9 mouse cellular contexts compared by ENCODE assay signal in the genomic region with DNA sequence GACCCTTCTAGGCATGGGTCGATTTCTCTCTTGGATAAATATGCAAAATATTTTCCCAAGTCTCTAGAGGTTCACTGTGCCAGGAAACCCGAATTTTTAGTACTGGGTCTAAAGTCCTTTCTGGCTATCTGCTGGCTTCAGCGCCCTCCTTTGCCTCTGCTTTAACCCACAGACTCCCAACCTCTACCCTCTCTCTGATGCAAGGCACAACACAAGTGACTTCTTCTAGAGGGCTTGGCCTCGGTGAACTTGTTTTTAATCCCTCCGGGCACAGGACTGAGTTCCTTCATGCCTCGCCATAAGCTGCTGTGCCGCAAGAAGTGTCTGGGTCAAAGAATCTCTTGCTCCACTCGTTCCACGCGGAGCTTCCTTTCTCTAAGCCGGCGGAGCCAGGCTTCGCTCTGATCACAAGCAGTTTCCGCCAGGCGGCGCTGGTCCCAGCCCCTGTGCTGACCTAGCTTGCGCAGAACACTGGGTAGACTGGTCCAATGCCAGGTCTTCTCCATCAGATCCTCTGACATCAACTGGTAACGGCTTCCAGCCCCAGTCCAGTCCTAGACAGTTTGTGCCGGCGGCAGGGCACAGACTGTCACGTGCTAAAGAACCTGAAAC. TPM values are rescaled to one million over a fixed set of nuclear protein-coding genes. Genes with fewer than 3 reads are reported as not detected.
DNase-seq lines count a peak whose midpoint lies in the region; ATAC-seq lines count a peak whose summit lies in the region.
"Had no signal": no experiment of that assay in that cellular context is flagged by ENCODE, and none has a peak within 500 bp of the region (broad histone marks: within the 10 kb centered on the region; RNA-seq: fewer than 3 reads in every experiment).

No protein-coding gene starts in this region.

- WGBS in heart, embryonic 11.5 days (ENCODE audit: insufficient replicate concordance) = 2% methylated on average over 21 of the region's 21 CpGs
- WGBS in kidney, embryonic 14.5 days = 2% methylated on average over 21 of the region's 21 CpGs
- 2% methylated on average over 21 of the region's 21 CpGs for WGBS in limb, embryonic 11.5 days
- WGBS in neural tube, embryonic 11.5 days = under 1% methylated on average over 21 of the region's 21 CpGs

- H3K4me2 ChIP-seq in heart, embryonic 11.5 days = peak overlapping the region; percentile 99
- H3K4me2 ChIP-seq in kidney, embryonic 14.5 days (replicated peaks; ENCODE audit: low read depth, low read length) = peak overlapping the region; percentile 99
- H3K4me2 ChIP-seq in limb, embryonic 11.5 days (ENCODE audit: low read depth, severe bottlenecking) = peak overlapping the region; percentile 100
- peak overlapping the region; percentile 100 for H3K4me2 ChIP-seq in neural tube, embryonic 11.5 days (ENCODE audit: low read depth)

- H3K27me3 ChIP-seq in heart, embryonic 11.5 days (ENCODE audit: control insufficient read depth, insufficient read depth, low read length) = peaks cover 50% of the 10 kb centered on the region
- H3K27me3 ChIP-seq in kidney, embryonic 14.5 days (ENCODE audit: control insufficient read depth, insufficient read depth, low read length) = peaks cover 27% of the 10 kb centered on the region
- peaks cover 27% of the 10 kb centered on the region for H3K27me3 ChIP-seq in limb, embryonic 11.5 days (ENCODE audit: control insufficient read depth, insufficient read depth, low read length)
- H3K27me3 ChIP-seq in neural tube, embryonic 11.5 days (ENCODE audit: control insufficient read depth, insufficient read depth, low read length) = 0 out of 2 replicates have a peak, but pooled peaks cover 5% of the 10 kb centered on the region

- H3K4me1 ChIP-seq in heart, embryonic 11.5 days (ENCODE audit: control insufficient read depth, insufficient read depth, low read length) = peaks cover 5% of the 10 kb centered on the region; the same call in 1 of the 2 replicates
- H3K4me1 ChIP-seq in kidney, embryonic 14.5 days (ENCODE audit: control insufficient read depth, insufficient read depth, low read length) = peaks cover 9% of the 10 kb centered on the region; the same call in 1 of the 2 replicates
- H3K4me1 ChIP-seq in limb, embryonic 11.5 days (ENCODE audit: control insufficient read depth, insufficient read depth, low read length) = peaks cover 4% of the 10 kb centered on the region; the same call in 1 of the 2 replicates
- 0 out of 2 replicates have a peak, but pooled peaks cover 4% of the 10 kb centered on the region for H3K4me1 ChIP-seq in neural tube, embryonic 11.5 days (ENCODE audit: control insufficient read depth, insufficient read depth, low read length)

- no peak for ATAC-seq in heart, embryonic 11.5 days (replicated peaks; ENCODE audit: insufficient number of reproducible peaks, low FRiP score, low TSS enrichment)
- ATAC-seq in kidney, embryonic 14.5 days (ENCODE audit: low FRiP score, low TSS enrichment) = peak; percentile 50; the same call in 1 of the 2 replicates
- peak; percentile 39; the same call in 1 of the 2 replicates for ATAC-seq in limb, embryonic 11.5 days (ENCODE audit: insufficient number of reproducible peaks, low FRiP score, low TSS enrichment, low read depth)
- ATAC-seq in neural tube, embryonic 11.5 days (ENCODE audit: insufficient read depth, low FRiP score, low TSS enrichment) = peak; percentile 78

- DNase-seq in gastrocnemius, postnatal 10 days = peak; percentile 64
- DNase-seq in gastrocnemius, postnatal 25 days = no peak
- peak; percentile 66 for DNase-seq in embryo, embryonic 11.5 days (ENCODE audit: low read depth, low spot score)
- peak; percentile 81 for DNase-seq in limb, embryonic 11.5 days (ENCODE audit: low spot score)
- peak; percentile 91 for DNase-seq in neural tube, embryonic 11.5 days (ENCODE audit: low spot score)
- peak; percentile 2 to 13 for DNase-seq in urinary bladder, postnatal 36 days (ENCODE audit: low spot score in 2 of 2)

- H3K36me3 ChIP-seq in heart, embryonic 11.5 days (ENCODE audit: control insufficient read depth, insufficient read depth, low read length) = no peaks in the 10 kb centered on the region
- no peaks in the 10 kb centered on the region for H3K36me3 ChIP-seq in kidney, embryonic 14.5 days (ENCODE audit: control insufficient read depth, insufficient read depth, low read length)
- H3K36me3 ChIP-seq in limb, embryonic 11.5 days (ENCODE audit: control insufficient read depth, insufficient read depth, low read length) = no peaks in the 10 kb centered on the region
- H3K36me3 ChIP-seq in neural tube, embryonic 11.5 days (ENCODE audit: control insufficient read depth, insufficient read depth, low read length) = no peaks in the 10 kb centered on the region

- no peak overlapping the region for H3K27ac ChIP-seq in heart, embryonic 11.5 days (ENCODE audit: low read depth, low read length)
- no peak overlapping the region for H3K27ac ChIP-seq in kidney, embryonic 14.5 days (ENCODE audit: low read depth, low read length)
- H3K27ac ChIP-seq in limb, embryonic 11.5 days (replicated peaks; ENCODE audit: low read depth, low read length) = no peak overlapping the region
- no peak overlapping the region; the same call in 1 of the 2 replicates for H3K27ac ChIP-seq in neural tube, embryonic 11.5 days (ENCODE audit: low read depth, low read length)
- H3K27ac ChIP-seq: macrophage had no signal

- H3K9ac ChIP-seq in heart, embryonic 11.5 days (ENCODE audit: low read depth, low read length) = no peak overlapping the region
- H3K9ac ChIP-seq in kidney, embryonic 14.5 days (ENCODE audit: low read depth, low read length) = no peak overlapping the region
- H3K9ac ChIP-seq in limb, embryonic 11.5 days (ENCODE audit: low read length) = no peak overlapping the region
- peak overlapping the region; percentile 63 for H3K9ac ChIP-seq in neural tube, embryonic 11.5 days (ENCODE audit: low read length)

- no peaks in the 10 kb centered on the region for H3K9me3 ChIP-seq in heart, embryonic 11.5 days (replicated peaks; ENCODE audit: control insufficient read depth, low read length)
- no peaks in the 10 kb centered on the region for H3K9me3 ChIP-seq in kidney, embryonic 14.5 days (ENCODE audit: control insufficient read depth, low read length)
- no peaks in the 10 kb centered on the region for H3K9me3 ChIP-seq in limb, embryonic 11.5 days (ENCODE audit: control insufficient read depth, low read length)
- no peaks in the 10 kb centered on the region for H3K9me3 ChIP-seq in neural tube, embryonic 11.5 days (ENCODE audit: control insufficient read depth, low read length)

- peak overlapping the region; percentile 54 for H3K4me3 ChIP-seq in heart, embryonic 11.5 days (ENCODE audit: low read depth, low read length)
- H3K4me3 ChIP-seq in kidney, embryonic 14.5 days (ENCODE audit: low read length) = peak overlapping the region; percentile 52
- H3K4me3 ChIP-seq in limb, embryonic 11.5 days (ENCODE audit: low read depth, low read length) = peak overlapping the region; percentile 30
- peak overlapping the region; percentile 65 for H3K4me3 ChIP-seq in neural tube, embryonic 11.5 days (ENCODE audit: low read depth, low read length)

RNA-seq across cellular contexts. Expression of gene Tcerg1l, which starts 0.8 kb away (rescaled TPM):
- under 1 TPM; 0.19 to 0.25 TPM for total RNA-seq in gastrocnemius, postnatal 10 days (2021)
- total RNA-seq in gastrocnemius, postnatal 25 days (2021) = not detected
- polyA plus RNA-seq in heart, embryonic 11.5 days (2014; fragmentation: Nextera tagmentation; extraction: Ambion mirVana) = 0.38 and 0.44 TPM in 2 replicates
- polyA plus RNA-seq in kidney, embryonic 14.5 days (2014; fragmentation: Nextera tagmentation; extraction: Ambion mirVana) = 0.91 and 1.5 TPM in 2 replicates
- 1.7 and 1.9 TPM in 2 replicates for polyA plus RNA-seq in limb, embryonic 11.5 days (2014; fragmentation: Nextera tagmentation; extraction: Ambion mirVana)
- 5.9 and 6.5 TPM in 2 replicates for polyA plus RNA-seq in neural tube, embryonic 11.5 days (2014; fragmentation: Nextera tagmentation; extraction: Ambion mirVana)
- polyA plus RNA-seq: macrophage had no signal
